Mouse (Mus musculus): Measurements from ENCODE around the gene Col19a1. TPM values are rescaled to one million over a fixed set of nuclear protein-coding genes. Genes with fewer than 3 reads are reported as not detected.
"Not testable (repeated sequence)": the region's sequence is repeated elsewhere in the genome, so short reads cannot be mapped to it uniquely, and the experiment has no call there.

The Col19a1 gene
- 1.1 and 1.4 TPM in 2 replicates for polyA plus RNA-seq (2015; fragmentation: Nextera tagmentation; extraction: Ambion mirVana)

DNA sequence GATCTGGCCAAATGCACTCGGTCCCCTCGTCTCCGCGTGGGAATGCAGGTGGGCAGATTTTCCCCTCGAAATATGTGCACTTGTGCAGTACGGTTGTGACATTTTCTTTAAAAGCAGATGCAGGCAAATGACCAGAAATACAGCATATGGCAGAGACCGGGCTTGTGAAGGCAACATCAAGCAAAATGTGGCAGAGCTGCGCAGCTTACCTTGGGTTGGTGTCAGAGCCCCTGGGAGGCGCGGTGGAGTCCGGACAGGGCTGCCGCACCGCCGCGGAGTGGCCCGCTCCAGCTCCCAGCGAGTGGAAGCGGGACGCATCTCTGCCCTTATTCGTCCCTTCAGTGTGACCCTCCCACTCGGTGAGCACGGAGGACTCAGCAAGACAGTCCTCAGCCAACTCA is at the start of gene Col19a1:
Gene Col19a1, minus strand, starts transcription at position 332 of the 401 bp plus-strand sequence.
- DNase-seq (ENCODE audit: low spot score): no peak

DNA sequence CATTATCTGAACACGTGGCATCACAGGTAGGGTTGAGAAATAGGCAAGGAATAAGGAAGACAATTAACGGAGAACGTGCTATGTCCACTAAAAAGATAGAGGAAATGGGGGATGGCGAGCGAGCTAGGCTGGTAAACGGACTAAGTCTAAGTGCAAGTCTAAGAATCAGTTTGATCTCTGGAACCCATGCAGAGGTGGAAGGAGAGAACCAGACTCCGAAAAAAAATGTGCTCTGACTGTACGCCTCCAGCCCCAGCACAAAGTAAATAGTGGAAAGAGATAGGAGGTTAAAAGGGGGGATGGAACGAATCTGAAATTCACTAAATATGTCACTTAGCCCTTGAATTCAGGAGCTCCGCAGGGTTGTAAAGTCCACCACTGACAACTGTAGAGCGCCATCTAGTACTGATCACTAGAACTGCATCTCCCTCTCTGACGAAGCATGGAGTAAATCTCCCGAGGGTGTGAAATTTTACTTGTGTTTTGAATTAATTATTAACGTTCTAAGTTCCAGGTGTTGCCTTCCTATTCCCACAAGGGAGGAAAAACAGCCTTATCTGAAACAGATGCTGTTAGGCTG is 46.4 kb upstream of the Col19a1 start:
- DNase-seq (ENCODE audit: low spot score): no peak

- DNase-seq (ENCODE audit: low spot score): not testable (repeated sequence)
These were observed 25.3 kb upstream of the Col19a1 start for GRCm38 (mm10) chr1:24612556-24612955.

DNA sequence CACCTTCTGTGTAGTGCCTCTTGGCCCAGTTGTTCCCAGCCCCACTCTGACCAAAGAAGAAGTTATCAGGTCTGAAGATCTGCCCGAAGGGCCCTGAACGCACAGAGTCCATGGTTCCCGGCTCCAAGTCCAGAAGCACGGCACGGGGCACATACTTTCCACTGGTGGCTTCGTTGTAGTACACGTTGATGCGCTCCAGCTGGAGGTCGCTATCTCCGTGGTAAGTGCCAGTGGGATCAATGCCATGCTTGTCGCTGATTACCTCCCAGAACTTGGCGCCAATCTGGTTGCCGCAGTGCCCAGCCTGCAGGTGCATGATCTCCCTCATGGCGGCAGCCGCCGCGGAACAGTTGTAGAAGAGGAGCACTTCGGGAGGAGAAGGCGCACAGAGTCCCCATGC is 7.8 kb upstream of the Col19a1 start:
- DNase-seq (ENCODE audit: low spot score): no peak

DNA sequence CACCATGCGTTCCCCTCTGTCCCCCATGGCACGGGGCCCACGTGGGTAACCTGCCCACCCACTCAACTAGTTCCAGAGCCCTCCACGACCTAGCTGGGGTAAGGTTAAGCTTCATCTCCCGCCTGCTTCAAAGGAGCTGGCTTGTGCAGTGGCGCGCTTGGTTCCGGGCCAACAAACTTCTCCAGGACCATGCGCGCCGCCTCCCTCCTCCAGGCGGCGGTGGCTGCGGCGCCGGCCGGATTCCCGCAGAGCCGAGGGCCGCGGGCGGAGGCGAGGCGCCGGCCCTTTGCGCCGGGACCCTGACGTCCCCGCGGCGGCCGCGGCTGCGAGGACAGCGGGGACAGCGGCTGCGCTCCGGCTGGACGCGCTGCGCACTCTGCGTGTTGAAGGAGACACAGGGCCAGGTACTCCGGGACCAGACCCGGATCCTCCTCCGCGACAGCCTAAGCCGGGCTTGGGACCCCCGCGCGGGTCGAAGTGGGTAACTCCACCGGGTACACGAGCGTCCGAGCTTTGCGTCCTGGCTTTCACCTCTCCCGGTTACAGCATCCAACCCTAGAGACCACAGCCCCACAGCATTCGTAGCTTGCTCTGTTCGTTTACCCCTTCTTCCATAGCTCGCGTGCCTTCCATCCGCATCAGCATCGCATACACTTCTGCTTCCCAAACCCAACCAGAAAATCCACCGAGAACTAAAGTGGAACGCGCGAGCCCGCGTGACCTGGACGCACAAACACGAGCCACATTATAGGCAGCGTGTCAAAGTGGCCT is 717 bp downstream of the Col19a1 start:
- DNase-seq (ENCODE audit: low spot score): no peak

DNA sequence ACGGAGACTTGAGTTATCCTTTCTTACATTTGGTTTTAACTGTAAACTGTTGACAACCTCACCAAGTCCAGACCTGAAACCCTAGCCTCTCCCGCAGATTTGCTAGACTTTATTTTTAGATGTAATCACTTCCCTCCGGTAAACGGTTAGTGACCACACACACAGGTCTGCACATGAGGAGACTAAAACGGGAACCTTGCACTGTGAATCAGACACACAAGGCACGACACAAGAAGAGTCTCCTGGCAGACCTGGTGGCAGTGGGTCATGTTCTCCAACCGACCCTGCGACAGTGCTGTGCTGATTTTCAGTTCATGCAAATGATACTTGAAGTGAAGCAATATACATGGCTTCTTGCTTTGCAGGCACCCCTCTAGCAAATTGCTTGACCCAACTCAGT is 14.7 kb downstream of the Col19a1 start:
- DNase-seq (ENCODE audit: low spot score): no peak

- DNase-seq (ENCODE audit: low spot score): no peak
These were observed 23.2 kb downstream of the Col19a1 start for GRCm38 (mm10) chr1:24564113-24564512.

GRCm38 (mm10) chr1:24558005-24558404 is 29.3 kb downstream of the Col19a1 start:
- no peak for DNase-seq (ENCODE audit: low spot score)

GRCm38 (mm10) chr1:24553462-24553861 is 33.8 kb downstream of the Col19a1 start:
- DNase-seq (ENCODE audit: low spot score): no peak

DNA sequence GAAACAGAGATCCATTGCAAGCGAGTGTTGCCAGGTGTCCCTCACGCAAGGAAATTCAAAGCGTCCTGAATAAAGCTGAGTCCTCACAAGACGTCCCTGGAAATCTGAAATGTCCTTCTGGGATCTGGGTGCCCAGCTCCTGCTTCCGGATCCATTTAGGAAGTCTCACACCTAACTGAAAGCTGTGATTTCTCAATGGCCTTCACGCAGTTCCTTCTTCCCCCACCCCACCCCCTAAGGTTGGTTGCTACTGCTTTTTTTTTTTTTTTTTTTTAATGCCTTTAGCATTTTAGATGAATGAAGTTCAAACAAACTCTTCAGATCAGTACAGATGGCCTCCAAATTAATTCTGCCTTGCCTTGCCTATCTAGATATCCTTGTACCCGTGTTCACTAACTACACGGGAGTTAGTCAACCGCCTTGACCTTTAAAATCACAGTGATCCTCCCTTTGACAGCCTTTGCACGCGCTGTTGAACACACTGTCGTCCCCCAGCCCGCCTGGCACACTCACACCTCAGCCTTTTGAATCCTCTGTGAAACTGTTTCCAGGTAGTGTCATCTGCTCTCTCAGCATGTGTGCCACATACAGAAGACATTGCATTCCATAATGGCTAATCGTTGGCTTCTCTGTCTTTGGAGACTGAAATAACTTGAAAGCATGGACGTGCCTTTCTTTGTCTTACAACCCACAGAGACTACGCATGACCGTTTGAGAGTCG is 36.6 kb downstream of the Col19a1 start:
- DNase-seq (ENCODE audit: low spot score): no peak

DNA sequence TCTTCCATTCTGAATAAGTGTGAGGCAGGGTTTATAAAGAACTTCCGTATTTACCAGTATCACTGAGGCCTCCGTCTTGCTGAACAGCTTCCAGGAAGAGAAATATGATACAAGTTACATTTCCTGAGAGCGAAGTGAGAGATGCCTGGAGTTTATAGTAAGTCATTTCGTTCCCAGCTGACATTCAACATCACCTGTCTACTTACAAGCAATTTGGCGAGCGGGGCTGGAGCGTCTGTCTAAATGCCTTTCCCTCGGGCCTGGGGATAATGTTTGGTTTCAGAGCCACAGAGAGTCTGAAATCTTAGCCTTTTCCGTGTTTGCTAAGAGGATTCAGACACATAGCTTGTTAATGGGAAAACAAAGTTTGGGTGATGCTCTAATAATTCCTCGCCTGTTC is 37.2 kb downstream of the Col19a1 start:
- DNase-seq (ENCODE audit: low spot score): no peak

GRCm38 (mm10) chr1:24549050-24549449 is 38.2 kb downstream of the Col19a1 start:
- no peak for DNase-seq (ENCODE audit: low spot score)

GRCm38 (mm10) chr1:24547574-24547973 is 39.7 kb downstream of the Col19a1 start:
- no peak for DNase-seq (ENCODE audit: low spot score)

DNA sequence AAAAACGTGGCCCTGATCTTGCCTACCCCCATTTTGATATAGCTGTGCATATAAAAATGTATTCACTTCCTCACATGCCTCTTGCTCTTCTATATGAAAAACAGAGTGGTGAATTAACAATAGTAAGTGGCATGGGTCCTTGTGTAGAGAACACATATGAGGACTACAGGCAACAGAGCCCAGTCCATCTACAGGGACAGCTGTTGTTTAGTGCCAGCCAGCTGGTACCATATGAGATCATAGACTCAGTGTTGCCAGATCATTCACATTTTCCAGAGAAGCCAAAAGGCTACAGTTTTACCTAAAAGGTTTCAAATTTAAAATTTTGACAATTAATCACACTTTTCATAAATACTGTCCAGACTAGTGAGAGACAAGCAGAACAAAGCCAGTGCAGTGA is 47.4 kb downstream of the Col19a1 start:
- DNase-seq (ENCODE audit: low spot score): no peak

GRCm38 (mm10) chr1:24527194-24527593 is 60.1 kb downstream of the Col19a1 start:
- no peak for DNase-seq (ENCODE audit: low spot score)

DNA sequence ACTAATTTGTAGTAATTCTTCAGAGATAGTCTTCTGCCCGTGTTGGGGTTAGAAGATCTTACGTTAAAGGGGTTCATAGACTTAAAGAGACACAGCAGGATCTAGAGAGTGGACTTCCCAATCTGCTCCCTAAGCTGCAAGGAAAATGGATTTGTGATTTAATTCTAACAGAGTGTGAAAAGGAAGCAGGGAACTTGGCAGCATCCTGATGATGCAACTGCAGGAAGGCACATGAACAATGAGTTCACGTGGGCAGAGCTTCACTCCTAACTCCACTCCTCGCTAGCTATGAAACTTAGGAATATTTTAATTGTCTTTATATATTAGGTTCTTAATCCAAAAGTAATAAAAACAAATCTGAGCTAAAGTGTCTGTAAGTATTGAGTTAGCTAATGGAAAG is 69.8 kb downstream of the Col19a1 start:
- DNase-seq (ENCODE audit: low spot score): no peak

DNA sequence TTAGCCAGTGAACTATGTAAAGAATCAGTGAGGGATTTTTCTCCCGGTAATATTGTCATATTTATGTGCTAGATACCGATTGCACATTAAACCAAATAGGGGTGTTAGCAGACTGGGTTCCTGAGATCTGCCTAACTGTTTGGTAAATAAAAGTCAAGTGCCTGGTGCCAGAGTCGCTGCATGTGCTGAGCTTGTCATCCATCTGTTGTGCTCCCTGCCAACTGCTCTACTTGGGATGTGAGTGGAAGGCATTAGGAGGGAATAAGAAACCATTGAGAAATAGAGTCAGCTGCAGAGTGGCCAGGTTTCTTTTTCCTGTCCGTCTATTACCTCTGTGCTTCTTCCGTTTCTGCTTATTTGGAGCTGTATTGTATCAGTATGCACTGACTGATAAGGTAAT is 71.9 kb downstream of the Col19a1 start:
- DNase-seq (ENCODE audit: low spot score): no peak

DNA sequence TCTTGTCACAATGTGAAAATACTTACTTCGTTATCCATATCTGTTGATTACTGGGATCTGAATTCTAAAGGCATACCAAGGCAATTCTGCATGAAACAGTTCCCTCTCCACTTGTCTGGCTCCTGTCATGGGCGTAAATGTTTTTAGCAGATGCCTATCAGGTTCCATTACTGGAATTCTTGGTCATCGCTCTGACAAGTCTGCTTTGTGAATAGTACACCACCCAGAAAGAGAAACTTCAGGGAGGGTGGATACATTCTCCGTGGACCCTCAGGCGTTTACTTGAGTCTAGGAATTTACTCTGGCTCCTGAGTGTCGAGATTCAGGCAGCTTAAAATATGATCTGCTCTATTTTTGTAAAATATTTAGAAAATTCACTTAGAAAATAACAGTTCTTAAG is 75.7 kb downstream of the Col19a1 start:
- no peak for DNase-seq (ENCODE audit: low spot score)

DNA sequence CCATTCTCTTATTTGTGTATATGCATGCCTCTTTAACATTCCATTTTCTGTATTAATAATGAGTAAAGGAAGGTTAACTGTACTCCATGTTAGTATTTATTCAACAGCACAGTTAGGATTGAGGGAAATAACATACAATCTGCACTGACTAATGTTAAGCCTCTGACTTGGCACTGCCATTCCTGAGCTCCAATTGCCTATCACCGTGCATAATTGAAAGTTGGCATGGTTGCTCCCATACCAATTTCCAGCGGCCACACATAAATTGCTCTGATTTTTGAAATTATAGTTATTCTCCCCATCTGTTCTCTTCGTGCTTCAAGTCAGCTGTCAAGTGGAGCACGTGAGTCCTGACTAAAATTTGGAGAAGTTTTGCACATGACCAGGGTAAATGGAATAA is 91.9 kb downstream of the Col19a1 start:
- DNase-seq (ENCODE audit: low spot score): no peak

- DNase-seq (ENCODE audit: low spot score): no peak
These were observed 103.1 kb downstream of the Col19a1 start for GRCm38 (mm10) chr1:24484161-24484560.

GRCm38 (mm10) chr1:24471096-24471710 is 116.1 kb downstream of the Col19a1 start:
- no peak for DNase-seq (ENCODE audit: low spot score)

DNA sequence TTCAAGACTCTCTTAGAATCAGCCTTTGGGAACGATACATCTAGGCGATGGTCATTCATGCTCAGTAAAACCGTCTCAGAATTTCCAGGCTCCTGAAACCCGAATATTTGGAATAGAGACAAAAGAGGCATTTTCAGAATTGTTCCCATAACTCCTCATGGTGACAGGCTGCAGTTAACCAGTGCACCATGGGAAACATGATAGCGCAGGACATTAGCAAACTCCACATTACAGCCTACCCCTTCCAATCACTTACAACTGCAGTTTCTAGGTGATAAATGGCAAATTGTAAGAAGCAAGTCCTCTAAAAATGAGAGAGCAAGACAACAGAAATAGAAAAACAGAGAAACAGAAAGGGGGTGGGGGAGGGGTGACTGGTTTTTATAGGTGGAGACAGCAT is 116.6 kb downstream of the Col19a1 start:
- no peak for DNase-seq (ENCODE audit: low spot score)

All from thymus, postnatal 0 days (tissue).